Mouse (Mus musculus) C2C12 (cell line): ENCODE measurements around the gene Fbxo40.

ENCODE experiments used
- CEBPB ChIP-seq: IDR thresholded peaks from one replicate; pipeline ENCODE4 v1.6.1; 2011; ENCODE audit warnings: low read depth, mild to moderate bottlenecking, control low read depth, moderate library complexity
- CTCF ChIP-seq: IDR thresholded peaks from one replicate; pipeline ENCODE4 v1.5.1; 2011; ENCODE audit not compliant: control insufficient read depth, insufficient read depth, insufficient read length
- MAX ChIP-seq: IDR thresholded peaks from one replicate; pipeline ENCODE4 v1.6.1; 2011; ENCODE audit warnings: mild to moderate bottlenecking, control low read depth
- USF1 ChIP-seq: IDR thresholded peaks from one replicate; pipeline ENCODE4 v1.6.1; 2011; ENCODE audit warnings: low read depth, mild to moderate bottlenecking, control low read depth, moderate library complexity

- TF ChIP-seq CTCF (no peak), MAX (no peak), USF1 (no peak), CEBPB (no peak)
These were observed 62.2 kb downstream of the Fbxo40 start for GRCm38 (mm10) chr16:36928106-36928500.
